Mouse (Mus musculus) MEL (cell line): ENCODE data around the gene Smg6. TPM values are rescaled to one million over a fixed set of nuclear protein-coding genes. Genes with fewer than 3 reads are reported as not detected.

Experiments
- DNase-seq: peaks from one replicate; pipeline ENCODE4 v3.0.0; 2011; ENCODE audit warnings: low read depth, low spot score
- H3K27ac ChIP-seq: 2 replicates; pipeline ENCODE4 v1.5.1; 2012; ENCODE audit warnings: low read depth, mild to moderate bottlenecking, control low read depth, low read length, moderate library complexity; ENCODE audit not compliant: control insufficient read depth
- H3K27me3 ChIP-seq, 2 experiments: fragments of 150-350 bp in 1 of 2; sonication (generic) in 1 of 2; 2 replicates each; pipeline ENCODE4 v1.6.1; 2012; ENCODE audit warnings: low read length in 2 of 2, mild to moderate bottlenecking in 2 of 2, improper control_type of control experiment in 1 of 2, moderate library complexity in 1 of 2; ENCODE audit not compliant: insufficient read depth in 2 of 2, control insufficient read depth in 1 of 2
- H3K36me3 ChIP-seq, 2 experiments: 2 replicates each; pipeline ENCODE4 v1.6.1; 2012 to 2014; ENCODE audit warnings: low read length in 2 of 2, improper control_type of control experiment in 1 of 2, inconsistent platforms in 1 of 2, mild to moderate bottlenecking in 1 of 2; ENCODE audit not compliant: insufficient read depth in 2 of 2, control insufficient read depth in 1 of 2
- H3K4me1 ChIP-seq, 2 experiments: fragments of 150-350 bp in 1 of 2; sonication (generic) in 1 of 2; 2 replicates each; pipeline ENCODE4 v1.6.1; 2012; ENCODE audit warnings: low read length in 2 of 2, improper control_type of control experiment in 1 of 2, mild to moderate bottlenecking in 1 of 2; ENCODE audit not compliant: insufficient read depth in 2 of 2, control insufficient read depth in 1 of 2
- H3K4me3 ChIP-seq, 2 experiments: fragments of 150-350 bp in 1 of 2; sonication (generic) in 1 of 2; 2 replicates each; pipeline ENCODE4 v1.5.1; 2012; ENCODE audit warnings: low read depth in 2 of 2, low read length in 2 of 2, mild to moderate bottlenecking in 2 of 2, moderate library complexity in 2 of 2, control low read depth in 1 of 2, improper control_type of control experiment in 1 of 2; ENCODE audit not compliant: control insufficient read depth in 1 of 2, insufficient read depth in 1 of 2
- H3K79me2 ChIP-seq: 2 replicates; pipeline ENCODE4 v1.6.1; 2012; ENCODE audit warnings: mild to moderate bottlenecking, low read length, moderate library complexity; ENCODE audit not compliant: control insufficient read depth, poor library complexity, insufficient read depth
- H3K9ac ChIP-seq: 2 replicates; pipeline ENCODE4 v1.6.1; 2012; ENCODE audit warnings: low read depth, mild to moderate bottlenecking, control low read depth, low read length, moderate library complexity; ENCODE audit not compliant: control insufficient read depth, poor library complexity, severe bottlenecking
- H3K9me3 ChIP-seq: fragments of 150-350 bp; sonication (generic); replicated peaks from 2 replicates; pipeline ENCODE4 v1.6.1; 2012; ENCODE audit warnings: mild to moderate bottlenecking, low read length, improper control_type of control experiment, moderate library complexity; ENCODE audit not compliant: insufficient read depth
- CHD1 ChIP-seq: IDR thresholded peaks from 2 replicates; pipeline ENCODE4 v1.6.1; 2012; ENCODE audit warnings: low read depth, mild to moderate bottlenecking, inconsistent platforms, low read length, improper control_type of control experiment
- CTCF ChIP-seq, 3 experiments: IDR thresholded peaks in 2 of 3; conservative IDR thresholded peaks in 1 of 3; 2 replicates each; pipeline ENCODE4 v1.5.1; 2011 to 2012; ENCODE audit warnings: low read length in 3 of 3, low read depth in 2 of 3, mild to moderate bottlenecking in 2 of 3, improper control_type of control experiment in 1 of 3, inconsistent platforms in 1 of 3, mixed read lengths in 1 of 3, moderate library complexity in 1 of 3; ENCODE audit not compliant: control insufficient read depth in 1 of 3, insufficient read depth in 1 of 3, poor library complexity in 1 of 3, severe bottlenecking in 1 of 3
- E2F4 ChIP-seq: IDR thresholded peaks from 2 replicates; pipeline ENCODE4 v1.6.1; 2011; ENCODE audit warnings: low read depth, low read length, improper control_type of control experiment, borderline replicate concordance
- ELF1 ChIP-seq: IDR thresholded peaks from 2 replicates; pipeline ENCODE4 v1.6.1; 2014; ENCODE audit warnings: low read depth, mild to moderate bottlenecking, inconsistent platforms, low read length, improper control_type of control experiment, moderate library complexity
- ETS1 ChIP-seq: IDR thresholded peaks from 2 replicates; pipeline ENCODE4 v1.6.1; 2012; ENCODE audit warnings: low read depth, mild to moderate bottlenecking, inconsistent platforms, low read length, improper control_type of control experiment, moderate library complexity
- GABPA ChIP-seq: IDR thresholded peaks from 2 replicates; pipeline ENCODE4 v1.6.1; 2012; ENCODE audit warnings: low read depth, mild to moderate bottlenecking, inconsistent platforms, low read length, improper control_type of control experiment, moderate library complexity
- JUND ChIP-seq: IDR thresholded peaks from 2 replicates; pipeline ENCODE4 v1.6.1; 2011; ENCODE audit warnings: low read depth, mild to moderate bottlenecking, improper control_type of control experiment, low read length
- MAFK ChIP-seq: IDR thresholded peaks from 2 replicates; pipeline ENCODE4 v1.6.1; 2011; ENCODE audit warnings: low read depth, mild to moderate bottlenecking, low read length, improper control_type of control experiment, borderline replicate concordance
- MAX ChIP-seq: IDR thresholded peaks from 2 replicates; pipeline ENCODE4 v1.6.1; 2011; ENCODE audit warnings: low read length, improper control_type of control experiment
- MEF2A ChIP-seq: IDR thresholded peaks from 2 replicates; pipeline ENCODE4 v1.6.1; 2014; ENCODE audit warnings: low read depth, mild to moderate bottlenecking, inconsistent platforms, low read length, improper control_type of control experiment; ENCODE audit not compliant: poor library complexity, insufficient replicate concordance, severe bottlenecking; ENCODE audit errors: extremely low read depth
- MXI1 ChIP-seq: IDR thresholded peaks from 2 replicates; pipeline ENCODE4 v1.6.1; 2011; ENCODE audit warnings: mild to moderate bottlenecking, low read depth, low read length, improper control_type of control experiment
- MYB ChIP-seq: IDR thresholded peaks from 2 replicates; pipeline ENCODE4 v1.6.1; 2011; ENCODE audit warnings: mild to moderate bottlenecking, low read depth, low read length, improper control_type of control experiment
- MYC ChIP-seq: IDR thresholded peaks from 2 replicates; pipeline ENCODE4 v1.6.1; 2011; ENCODE audit warnings: low read depth, mild to moderate bottlenecking, low read length, improper control_type of control experiment, moderate library complexity
- NELFE ChIP-seq: IDR thresholded peaks from 2 replicates; pipeline ENCODE4 v1.6.1; 2011; ENCODE audit warnings: low read depth, low read length, improper control_type of control experiment
- NRF1 ChIP-seq: IDR thresholded peaks from 2 replicates; pipeline ENCODE4 v1.6.1; 2014; ENCODE audit warnings: low read depth, mild to moderate bottlenecking, inconsistent platforms, low read length, improper control_type of control experiment, moderate library complexity; ENCODE audit not compliant: poor library complexity, insufficient read depth, severe bottlenecking
- RAD21 ChIP-seq: IDR thresholded peaks from 2 replicates; pipeline ENCODE4 v1.6.1; 2011; ENCODE audit warnings: mild to moderate bottlenecking, low read depth, low read length, improper control_type of control experiment
- RCOR1 ChIP-seq: IDR thresholded peaks from 2 replicates; pipeline ENCODE4 v1.6.1; 2012; ENCODE audit warnings: low read depth, mild to moderate bottlenecking, inconsistent platforms, low read length, improper control_type of control experiment
- SIN3A ChIP-seq: IDR thresholded peaks from 2 replicates; pipeline ENCODE4 v1.6.1; 2012; ENCODE audit warnings: low read length, improper control_type of control experiment, inconsistent platforms
- SMC3 ChIP-seq: IDR thresholded peaks from 2 replicates; pipeline ENCODE4 v1.6.1; 2011; ENCODE audit warnings: low read depth, low read length, improper control_type of control experiment
- TBP ChIP-seq: IDR thresholded peaks from 2 replicates; pipeline ENCODE4 v1.8.0; 2011; ENCODE audit warnings: low read depth, low read length, improper control_type of control experiment
- TCF12 ChIP-seq: IDR thresholded peaks from 2 replicates; pipeline ENCODE4 v1.6.1; 2014; ENCODE audit warnings: low read depth, mild to moderate bottlenecking, inconsistent platforms, low read length, improper control_type of control experiment, moderate library complexity
- USF1 ChIP-seq: IDR thresholded peaks from 2 replicates; pipeline ENCODE4 v1.6.1; 2014; ENCODE audit warnings: low read depth, mild to moderate bottlenecking, inconsistent platforms, low read length, improper control_type of control experiment, moderate library complexity
- USF2 ChIP-seq, 2 experiments: IDR thresholded peaks; 2 replicates each; pipeline ENCODE4 v1.6.1; 2011 to 2012; ENCODE audit warnings: improper control_type of control experiment in 2 of 2, low read length in 2 of 2, borderline replicate concordance in 1 of 2, inconsistent platforms in 1 of 2, low read depth in 1 of 2, mild to moderate bottlenecking in 1 of 2; ENCODE audit not compliant: insufficient read depth in 1 of 2
- ZC3H11A ChIP-seq: IDR thresholded peaks from 2 replicates; pipeline ENCODE4 v1.6.1; 2012; ENCODE audit warnings: low read depth, mild to moderate bottlenecking, inconsistent platforms, low read length, improper control_type of control experiment
- ZKSCAN1 ChIP-seq: IDR thresholded peaks from 2 replicates; pipeline ENCODE4 v1.6.1; 2012; ENCODE audit warnings: low read depth, mild to moderate bottlenecking, inconsistent platforms, low read length, improper control_type of control experiment, moderate library complexity
- ZMIZ1 ChIP-seq: IDR thresholded peaks from 2 replicates; pipeline ENCODE4 v1.6.1; 2012; ENCODE audit warnings: low read depth, mild to moderate bottlenecking, inconsistent platforms, low read length, improper control_type of control experiment, moderate library complexity
- ZNF384 ChIP-seq: IDR thresholded peaks from 2 replicates; pipeline ENCODE4 v1.6.1; 2012; ENCODE audit warnings: low read depth, mild to moderate bottlenecking, inconsistent platforms, low read length, improper control_type of control experiment
- polyA plus RNA-seq, 2 experiments: library from polyadenylated mRNA; stranded (reverse) in 1 of 2; unstranded in 1 of 2; fragments of >175 nt in 1 of 2; fragments of >200 nt in 1 of 2; gene quantifications; 2 replicates each; pipeline versions ENCODE4 v1.2.1 to v1.2.4; 2012; ENCODE audit warnings: low replicate concordance in 2 of 2, low read depth in 1 of 2; ENCODE audit not compliant: insufficient read length in 2 of 2, insufficient read depth in 1 of 2, missing spikeins in 1 of 2
- total RNA-seq: library from RNA; depleted of rRNA; stranded (reverse); fragments of 300-350 nt; gene quantifications from 2 replicates; pipeline ENCODE4 v1.2.3, GENCODE M21; 2012

The Smg6 gene
- total and polyA plus RNA-seq, 3 experiments, result 11.6 to 19.0 TPM; not detected in 1

GRCm38 (mm10) chr11:74924149-74924548, 1.5 kb upstream of the Smg6 start:
- DNase-seq, result peak; percentile 63
- Histone ChIP-seq H3K27me3 (no peaks in the 10 kb centered on the region), H3K79me2 (peaks cover 27% of the 10 kb centered on the region), H3K9ac (no peak overlapping the region), H3K36me3 (peaks cover 3 to 25% of the 10 kb centered on the region in 2 experiments), H3K9me3 (no peaks in the 10 kb centered on the region), H3K27ac (no peak overlapping the region), H3K4me1 (peaks cover 9 to 10% of the 10 kb centered on the region in 2 experiments), H3K4me3 (no peak overlapping the region)
- TF ChIP-seq JUND, result no peak
- 0 out of 2 replicates have a peak, but pooled peaks have one; percentile 5 for TF ChIP-seq ZC3H11A
- no peak for TF ChIP-seq NELFE
- TF ChIP-seq SIN3A, result no peak; the same call in 1 of the 2 replicates
- TF ChIP-seq NRF1, result no peak
- TF ChIP-seq ETS1, result no peak
- TF ChIP-seq GABPA, result no peak
- peak; percentile 41; the same call in 1 of the 2 replicates for TF ChIP-seq SMC3
- peak; percentile 79 for TF ChIP-seq MXI1
- TF ChIP-seq CTCF (IDR thresholded peaks at IDR 0.05 in 2 of 3, conservative IDR thresholded peaks at IDR 0.05 in 1 of 3; ENCODE audit: control insufficient read depth in 1 of 3, insufficient read depth in 1 of 3, low read depth in 2 of 3, low read length in 3 of 3, poor library complexity in 1 of 3, severe bottlenecking in 1 of 3), result peak; percentile 38 to 63 (median 58)
- no peak for TF ChIP-seq RCOR1
- TF ChIP-seq TCF12, result no peak
- TF ChIP-seq CHD1, result no peak
- TF ChIP-seq ZKSCAN1, result no peak
- TF ChIP-seq MAX, result peak; percentile 84
- no peak for TF ChIP-seq MAFK
- TF ChIP-seq MYB, result no peak
- TF ChIP-seq USF2 (IDR thresholded peaks at IDR 0.05; ENCODE audit: borderline replicate concordance in 1 of 2, insufficient read depth in 1 of 2, low read depth in 1 of 2, low read length in 2 of 2), result 0 out of 4 replicates have a peak, but pooled peaks of 1 of the 2 experiments have one; percentile 7
- TF ChIP-seq ELF1, result no peak
- no peak for TF ChIP-seq E2F4
- peak; percentile 7; the same call in 1 of the 2 replicates for TF ChIP-seq RAD21
- no peak for TF ChIP-seq MEF2A
- TF ChIP-seq MYC, result peak; percentile 92
- no peak for TF ChIP-seq ZNF384
- TF ChIP-seq USF1, result peak; percentile 83
- TF ChIP-seq TBP, result no peak
- TF ChIP-seq ZMIZ1, result no peak
